Comparison of ENCODE assay signal across 10 mouse cellular contexts in the genomic region with DNA sequence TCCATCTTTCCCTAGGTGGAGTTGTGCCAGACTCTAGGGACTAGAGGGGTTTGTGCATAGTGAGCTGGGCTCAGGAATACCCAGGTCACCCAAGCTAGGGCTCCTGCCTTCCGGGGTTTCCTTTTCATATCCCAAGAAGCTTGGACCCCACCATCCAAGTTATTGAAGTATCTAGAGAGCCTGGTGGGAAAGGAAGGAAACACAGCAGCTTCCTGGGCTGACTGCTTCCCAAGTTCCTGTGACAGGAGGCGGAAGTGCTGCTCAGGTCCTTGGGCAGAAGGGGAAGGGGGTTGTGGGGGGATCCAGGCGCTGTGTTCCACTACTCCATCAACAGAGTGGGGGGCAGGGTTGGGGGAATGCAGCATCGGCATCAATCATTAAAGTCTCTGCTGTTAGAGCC. TPM values are rescaled to one million over a fixed set of nuclear protein-coding genes. Genes with fewer than 3 reads are reported as not detected.
A peak's percentile ranks its signal among the peaks of the same experiment; 100 is the strongest.
DNase-seq lines count a peak whose midpoint lies in the region; ATAC-seq and TF ChIP-seq lines count a peak whose summit lies in the region.
"Had no signal": no experiment of that assay in that cellular context is flagged by ENCODE, and none has a peak within 500 bp of the region (broad histone marks: within the 10 kb centered on the region; RNA-seq: fewer than 3 reads in every experiment).

No protein-coding gene starts in this region.

- no peak for DNase-seq in hindbrain, embryonic 11.5 days (ENCODE audit: low spot score)
- no peak for DNase-seq in neural tube, embryonic 10.5 days (ENCODE audit: extremely low spot score, low spot score)
- DNase-seq in stomach, postnatal 0 days (ENCODE audit: low spot score), result no peak
- DNase-seq in cerebellum, adult 2 months, result no peak
- DNase-seq: thymus, adult 18-20 months had no signal

- H3K4me3 ChIP-seq in hindbrain, embryonic 15.5 days, result no peak overlapping the region
- no peak overlapping the region for H3K4me3 ChIP-seq in hindbrain, embryonic 11.5 days (ENCODE audit: low read depth, low read length)
- H3K4me3 ChIP-seq in neural tube, embryonic 13.5 days, result no peak overlapping the region
- H3K4me3 ChIP-seq in intestine, embryonic 16.5 days (ENCODE audit: low read length), result 0 out of 2 replicates have a peak overlapping the region, but pooled peaks have one; percentile 3
- no peak overlapping the region for H3K4me3 ChIP-seq in stomach, postnatal 0 days (ENCODE audit: low read depth, low read length)
- no peak overlapping the region for H3K4me3 ChIP-seq in cerebellum, adult 2 months (replicated peaks; ENCODE audit: insufficient read depth, low read depth, low read length)
- H3K4me3 ChIP-seq: hindbrain, embryonic 12.5 days had no signal

- no peak overlapping the region for H3K27ac ChIP-seq in hindbrain, embryonic 15.5 days (replicated peaks)
- no peak overlapping the region for H3K27ac ChIP-seq in hindbrain, embryonic 11.5 days (ENCODE audit: low read depth, low read length)
- no peak overlapping the region for H3K27ac ChIP-seq in neural tube, embryonic 13.5 days (replicated peaks)
- H3K27ac ChIP-seq in intestine, embryonic 16.5 days (ENCODE audit: low read length), result no peak overlapping the region
- H3K27ac ChIP-seq in stomach, postnatal 0 days (replicated peaks), result no peak overlapping the region
- H3K27ac ChIP-seq in cerebellum, adult 2 months (ENCODE audit: insufficient read depth, low read length), result no peak overlapping the region

- peak overlapping the region; percentile 0; the same call in 1 of the 2 replicates for H3K4me2 ChIP-seq in hindbrain, embryonic 15.5 days
- no peak overlapping the region for H3K4me2 ChIP-seq in hindbrain, embryonic 11.5 days (replicated peaks; ENCODE audit: low read depth, low read length)
- H3K4me2 ChIP-seq in neural tube, embryonic 13.5 days, result peak overlapping the region; percentile 30
- 0 out of 2 replicates have a peak overlapping the region, but pooled peaks have one; percentile 13 for H3K4me2 ChIP-seq in intestine, embryonic 16.5 days (ENCODE audit: low read depth, low read length)
- H3K4me2 ChIP-seq in stomach, postnatal 0 days (replicated peaks; ENCODE audit: low read depth), result peak overlapping the region; percentile 25; the same call in 1 of the 2 replicates
- H3K4me2 ChIP-seq: hindbrain, embryonic 12.5 days had no signal

- H3K9me3 ChIP-seq in hindbrain, embryonic 15.5 days, result no peaks in the 10 kb centered on the region
- no peaks in the 10 kb centered on the region for H3K9me3 ChIP-seq in hindbrain, embryonic 11.5 days (ENCODE audit: control insufficient read depth, low read length)
- no peaks in the 10 kb centered on the region for H3K9me3 ChIP-seq in neural tube, embryonic 13.5 days
- no peaks in the 10 kb centered on the region for H3K9me3 ChIP-seq in intestine, embryonic 16.5 days (ENCODE audit: control insufficient read depth, low read length)
- no peaks in the 10 kb centered on the region for H3K9me3 ChIP-seq in stomach, postnatal 0 days (ENCODE audit: control insufficient read depth, low read length)
- H3K9me3 ChIP-seq: hindbrain, embryonic 12.5 days had no signal

- no peak for TF ChIP-seq CTCF in stomach, postnatal 0 days (IDR thresholded peaks at IDR 0.05; ENCODE audit: low read depth)
- TF ChIP-seq CTCF in cerebellum, adult 2 months (IDR thresholded peaks at IDR 0.05; ENCODE audit: borderline replicate concordance, insufficient read depth, low read depth, low read length), result no peak

- H3K9ac ChIP-seq in hindbrain, embryonic 15.5 days, result no peak overlapping the region
- no peak overlapping the region for H3K9ac ChIP-seq in hindbrain, embryonic 11.5 days (ENCODE audit: low read depth, low read length)
- no peak overlapping the region for H3K9ac ChIP-seq in neural tube, embryonic 13.5 days
- H3K9ac ChIP-seq in intestine, embryonic 16.5 days (ENCODE audit: low read depth, low read length), result no peak overlapping the region
- H3K9ac ChIP-seq in stomach, postnatal 0 days (ENCODE audit: low read length), result no peak overlapping the region
- H3K9ac ChIP-seq: hindbrain, embryonic 12.5 days had no signal

- WGBS in hindbrain, embryonic 15.5 days, result 93% methylated on average over 4 of the region's 4 CpGs
- WGBS in hindbrain, embryonic 11.5 days, result 84% methylated on average over 4 of the region's 4 CpGs
- 89% methylated on average over 4 of the region's 4 CpGs for WGBS in neural tube, embryonic 13.5 days
- 76% methylated on average over 4 of the region's 4 CpGs for WGBS in intestine, embryonic 16.5 days
- 77% methylated on average over 4 of the region's 4 CpGs for WGBS in stomach, postnatal 0 days
- 83% methylated on average over 4 of the region's 4 CpGs for WGBS in cerebellum, adult 2 months

- peaks cover 17% of the 10 kb centered on the region for H3K4me1 ChIP-seq in hindbrain, embryonic 15.5 days (replicated peaks)
- H3K4me1 ChIP-seq in hindbrain, embryonic 11.5 days (replicated peaks; ENCODE audit: control insufficient read depth, insufficient read depth, low read length), result 0 out of 2 replicates have a peak, but pooled peaks cover 3% of the 10 kb centered on the region
- peaks cover 28% of the 10 kb centered on the region for H3K4me1 ChIP-seq in neural tube, embryonic 13.5 days (replicated peaks)
- peaks cover 14% of the 10 kb centered on the region for H3K4me1 ChIP-seq in intestine, embryonic 16.5 days (ENCODE audit: control insufficient read depth, insufficient read depth, low read length)
- no peaks in the 10 kb centered on the region for H3K4me1 ChIP-seq in stomach, postnatal 0 days (replicated peaks; ENCODE audit: control insufficient read depth, insufficient read depth)
- H3K4me1 ChIP-seq in cerebellum, adult 2 months (ENCODE audit: control insufficient read depth, insufficient read depth, low read length), result no peaks in the 10 kb centered on the region

- no peaks in the 10 kb centered on the region for H3K36me3 ChIP-seq in hindbrain, embryonic 15.5 days
- no peaks in the 10 kb centered on the region for H3K36me3 ChIP-seq in hindbrain, embryonic 11.5 days (ENCODE audit: control insufficient read depth, insufficient read depth, low read length)
- no peaks in the 10 kb centered on the region for H3K36me3 ChIP-seq in neural tube, embryonic 13.5 days
- no peaks in the 10 kb centered on the region for H3K36me3 ChIP-seq in intestine, embryonic 16.5 days (ENCODE audit: control insufficient read depth, insufficient read depth, low read length)
- H3K36me3 ChIP-seq in stomach, postnatal 0 days (ENCODE audit: control insufficient read depth, insufficient read depth, low read length), result no peaks in the 10 kb centered on the region
- H3K36me3 ChIP-seq: hindbrain, embryonic 12.5 days had no signal

- no peaks in the 10 kb centered on the region for H3K27me3 ChIP-seq in hindbrain, embryonic 15.5 days
- no peaks in the 10 kb centered on the region for H3K27me3 ChIP-seq in hindbrain, embryonic 11.5 days (ENCODE audit: control insufficient read depth, insufficient read depth, low read length)
- H3K27me3 ChIP-seq in neural tube, embryonic 13.5 days, result no peaks in the 10 kb centered on the region
- no peaks in the 10 kb centered on the region for H3K27me3 ChIP-seq in intestine, embryonic 16.5 days (replicated peaks; ENCODE audit: control insufficient read depth, insufficient read depth, low read length)
- no peaks in the 10 kb centered on the region for H3K27me3 ChIP-seq in stomach, postnatal 0 days (ENCODE audit: control insufficient read depth, insufficient read depth, low read length)
- no peaks in the 10 kb centered on the region for H3K27me3 ChIP-seq in cerebellum, adult 2 months (ENCODE audit: control insufficient read depth, insufficient read depth, low read length)
- H3K27me3 ChIP-seq: hindbrain, embryonic 12.5 days had no signal

- no peak for ATAC-seq in hindbrain, embryonic 15.5 days (ENCODE audit: low FRiP score, low read depth)
- ATAC-seq in hindbrain, embryonic 11.5 days (ENCODE audit: low FRiP score), result no peak
- no peak for ATAC-seq in neural tube, embryonic 13.5 days (ENCODE audit: low read depth)
- ATAC-seq in intestine, embryonic 16.5 days, result no peak
- ATAC-seq in stomach, postnatal 0 days (ENCODE audit: low FRiP score, low TSS enrichment), result no peak

- TF ChIP-seq EP300 in stomach, postnatal 0 days (optimal IDR thresholded peaks at IDR 0.05), result no peak

- no peak for TF ChIP-seq POLR2A in cerebellum, adult 2 months (IDR thresholded peaks at IDR 0.05; ENCODE audit: borderline replicate concordance, insufficient read depth, low read length)

RNA-seq across cellular contexts. Expression of gene Mmrn2, which starts 1.9 kb away (rescaled TPM):
- 4.1 and 5.3 TPM in 2 replicates for polyA plus RNA-seq in hindbrain, embryonic 15.5 days (2015; fragmentation: Nextera tagmentation; extraction: Ambion mirVana)
- 4.4 and 4.7 TPM in 2 replicates for polyA plus RNA-seq in hindbrain, embryonic 11.5 days (2014; fragmentation: Nextera tagmentation; extraction: Ambion mirVana)
- 6.0 and 6.2 TPM in 2 replicates for polyA plus RNA-seq in neural tube, embryonic 13.5 days (2015; fragmentation: Nextera tagmentation; extraction: Ambion mirVana)
- polyA plus RNA-seq in intestine, embryonic 16.5 days (2015; fragmentation: Nextera tagmentation; extraction: Ambion mirVana), result 7.1 and 7.2 TPM in 2 replicates
- polyA plus RNA-seq in stomach, postnatal 0 days (2015; fragmentation: Nextera tagmentation; extraction: Ambion mirVana), result 4.1 TPM in 2 replicates
- polyA plus RNA-seq in cerebellum, adult 2 months (2012; rRNA removed), result 2.4 and 3.6 TPM in 2 replicates

RNA-seq across cellular contexts. Expression of gene Sncg, which starts 2.5 kb away (rescaled TPM):
- 170 and 223 TPM in 2 replicates for polyA plus RNA-seq in hindbrain, embryonic 15.5 days (2015; fragmentation: Nextera tagmentation; extraction: Ambion mirVana)
- polyA plus RNA-seq in hindbrain, embryonic 11.5 days (2014; fragmentation: Nextera tagmentation; extraction: Ambion mirVana), result 123 and 152 TPM in 2 replicates
- 641 and 796 TPM in 2 replicates for polyA plus RNA-seq in neural tube, embryonic 13.5 days (2015; fragmentation: Nextera tagmentation; extraction: Ambion mirVana)
- polyA plus RNA-seq in intestine, embryonic 16.5 days (2015; fragmentation: Nextera tagmentation; extraction: Ambion mirVana), result 35.5 and 37.9 TPM in 2 replicates
- polyA plus RNA-seq in stomach, postnatal 0 days (2015; fragmentation: Nextera tagmentation; extraction: Ambion mirVana), result 29.0 and 29.7 TPM in 2 replicates
- 132 and 163 TPM in 2 replicates for polyA plus RNA-seq in cerebellum, adult 2 months (2012; rRNA removed)

RNA-seq across cellular contexts. Expression of gene Fam25c, which starts 21.9 kb away (rescaled TPM):
- not detected in 2 replicates for polyA plus RNA-seq in hindbrain, embryonic 15.5 days (2015; fragmentation: Nextera tagmentation; extraction: Ambion mirVana)
- not detected in 2 replicates for polyA plus RNA-seq in hindbrain, embryonic 11.5 days (2014; fragmentation: Nextera tagmentation; extraction: Ambion mirVana)
- not detected in 2 replicates for polyA plus RNA-seq in neural tube, embryonic 13.5 days (2015; fragmentation: Nextera tagmentation; extraction: Ambion mirVana)
- polyA plus RNA-seq in intestine, embryonic 16.5 days (2015; fragmentation: Nextera tagmentation; extraction: Ambion mirVana), result not detected in 2 replicates
- 793 and 847 TPM in 2 replicates for polyA plus RNA-seq in stomach, postnatal 0 days (2015; fragmentation: Nextera tagmentation; extraction: Ambion mirVana)
- polyA plus RNA-seq in cerebellum, adult 2 months (2012; rRNA removed), result not detected in 2 replicates
- polyA plus RNA-seq: hindbrain, embryonic 12.5 days; limb, embryonic 11.5 days had no signal

Comparison
In these comparisons a context has a peak if more than half of its experiments do, and no peak if none do; other contexts are left out.
1. RNA of gene Fam25c, which starts 21.9 kb away (polyA plus RNA-seq): 793 to 847 TPM in stomach, postnatal 0 days; not detected in intestine, embryonic 16.5 days, not detected in hindbrain, embryonic 11.5 days, not detected in cerebellum, adult 2 months, not detected in hindbrain, embryonic 15.5 days and not detected in neural tube, embryonic 13.5 days; every median in the first group is over 100 times any median in the second.